Mouse (Mus musculus) urinary bladder, adult 18-20 months (tissue): ENCODE results near the gene Zfp182.

Experiments used
- DNase-seq, 2 experiments: peaks; one replicate each; pipeline ENCODE4 v3.0.0; 2022; ENCODE audit warnings: low spot score in 2 of 2, mixed read lengths in 2 of 2

The Zfp182 gene

GRCm38 (mm10) chrX:21061866-21062543, at the start of gene Zfp182:
TSS of gene Zfp182 (minus strand) at chrX:21062316.
- peak; percentile 54 to 75 for DNase-seq

GRCm38 (mm10) chrX:21089867-21090239, 27.7 kb upstream of the Zfp182 start:
- no peak for DNase-seq

GRCm38 (mm10) chrX:21088983-21089866, 27.1 kb upstream of the Zfp182 start, which contains the start of gene Zfp300:
TSS of gene Zfp300 (minus strand) at chrX:21089527.
- DNase-seq: peak; percentile 9 to 55

GRCm38 (mm10) chrX:21088645-21088982, 26.5 kb upstream of the Zfp182 start:
- DNase-seq: no peak

GRCm38 (mm10) chrX:21068106-21068505, 6.0 kb upstream of the Zfp182 start, which contains the start of gene Spaca5:
TSS of gene Spaca5 (plus strand) at chrX:21068406.
- DNase-seq: no peak

- DNase-seq: no peak
Observed at GRCm38 (mm10) chrX:21062544-21062890, 401 bp upstream of the Zfp182 start.

GRCm38 (mm10) chrX:21061460-21061859, 656 bp downstream of the Zfp182 start:
- DNase-seq: no peak

GRCm38 (mm10) chrX:20980901-20981300, 81.2 kb downstream of the Zfp182 start:
- no peak for DNase-seq
